Mouse (Mus musculus) megakaryocyte, embryonic 14.5 days (primary cell): ENCODE measurements around the gene Obscn.

Experiments
- FLI1 ChIP-seq: IDR thresholded peaks from 2 replicates; pipeline ENCODE4 v1.6.1; 2012; ENCODE audit warnings: low read length, inconsistent platforms, mixed read lengths
- GATA1 ChIP-seq: IDR thresholded peaks from 3 replicates; pipeline ENCODE4 v1.6.1; 2012; ENCODE audit warnings: mixed read lengths, low read length, inconsistent platforms, borderline replicate concordance

DNA sequence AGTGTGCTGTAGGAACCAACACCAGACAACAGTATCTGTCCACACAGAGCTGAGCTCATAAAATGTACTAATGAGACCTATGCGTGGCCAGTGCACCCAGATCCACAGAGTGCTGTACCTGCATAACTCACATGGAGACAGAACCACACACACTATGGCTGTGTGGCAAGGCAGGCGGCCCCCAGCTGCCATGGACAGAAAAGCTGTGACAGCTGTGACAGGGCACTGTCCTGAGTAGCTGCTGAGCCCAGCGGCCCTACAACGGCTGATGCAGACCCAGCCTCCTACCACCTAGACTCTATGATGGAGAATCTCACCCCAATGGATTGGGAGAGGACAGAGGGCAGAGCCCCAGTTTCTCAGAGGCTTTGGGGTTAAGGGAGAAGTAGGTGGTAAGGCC, 23.4 kb upstream of the Obscn start:
- TF ChIP-seq GATA1, result no peak
- TF ChIP-seq FLI1, result no peak
